Mouse (Mus musculus) embryo, embryonic 9.5 days (tissue): ENCODE measurements around the gene Rtn4ip1.

Experiments used
- DNase-seq: peaks from one replicate; pipeline ENCODE4 v3.0.0-alpha.2; 2017; ENCODE audit errors: extremely low spot score

Gene Rtn4ip1

DNA sequence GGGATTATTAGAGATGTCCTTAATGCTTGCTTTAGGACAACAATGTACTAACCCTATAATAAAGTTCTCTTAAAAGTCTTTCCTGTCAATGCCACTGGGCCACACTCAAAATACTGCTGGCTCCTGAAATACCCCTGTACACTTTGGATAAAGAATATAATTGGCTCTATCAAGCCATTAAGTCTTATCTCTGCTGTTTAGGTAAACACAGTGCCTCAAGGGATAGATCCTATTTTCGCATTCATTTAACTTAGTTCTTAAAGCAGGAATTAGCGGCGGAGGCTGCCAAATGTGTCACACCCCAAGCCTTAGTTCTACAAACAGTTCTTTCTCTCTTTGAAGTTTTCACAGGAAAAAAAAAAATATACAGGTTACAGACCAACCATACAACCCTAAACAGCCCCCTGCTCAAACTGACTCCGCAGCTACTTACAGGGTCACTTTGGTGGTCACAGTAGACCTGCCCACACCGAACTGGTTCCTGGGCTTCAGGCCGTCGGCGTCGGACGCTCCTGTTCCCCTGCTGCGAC is 101.5 kb downstream of the Rtn4ip1 start:
- DNase-seq: no peak

DNA sequence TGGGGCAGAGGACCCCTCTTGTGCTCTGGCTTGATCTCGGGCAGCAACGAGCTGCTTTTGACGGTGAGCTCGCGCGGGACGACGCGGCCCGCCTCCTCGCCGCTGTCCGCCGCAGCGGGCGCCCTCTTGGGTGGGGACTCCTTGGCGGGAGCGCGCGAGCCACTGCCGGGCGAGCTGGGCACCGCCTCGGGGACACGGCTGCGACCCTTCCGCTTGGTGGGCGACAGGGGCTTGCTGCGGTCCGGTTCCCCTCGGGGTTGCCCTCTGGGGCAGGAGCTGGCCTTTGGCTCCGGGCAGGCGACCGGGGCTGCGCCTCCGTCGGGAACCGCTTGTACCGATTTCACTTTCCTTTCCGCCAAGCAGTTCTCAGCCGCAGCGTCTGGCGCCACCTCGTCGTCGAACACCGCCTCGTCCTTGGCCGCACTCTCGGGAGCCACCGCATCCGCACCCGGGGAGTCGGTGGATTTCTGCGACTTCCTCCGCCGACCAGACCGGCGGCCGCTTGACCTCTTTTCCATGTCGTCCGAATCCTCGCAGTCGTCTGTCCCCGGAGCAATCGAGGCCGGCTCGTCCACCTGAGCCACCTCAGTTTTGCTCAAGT is 102.0 kb downstream of the Rtn4ip1 start:
- DNase-seq: peak; percentile 49

DNA sequence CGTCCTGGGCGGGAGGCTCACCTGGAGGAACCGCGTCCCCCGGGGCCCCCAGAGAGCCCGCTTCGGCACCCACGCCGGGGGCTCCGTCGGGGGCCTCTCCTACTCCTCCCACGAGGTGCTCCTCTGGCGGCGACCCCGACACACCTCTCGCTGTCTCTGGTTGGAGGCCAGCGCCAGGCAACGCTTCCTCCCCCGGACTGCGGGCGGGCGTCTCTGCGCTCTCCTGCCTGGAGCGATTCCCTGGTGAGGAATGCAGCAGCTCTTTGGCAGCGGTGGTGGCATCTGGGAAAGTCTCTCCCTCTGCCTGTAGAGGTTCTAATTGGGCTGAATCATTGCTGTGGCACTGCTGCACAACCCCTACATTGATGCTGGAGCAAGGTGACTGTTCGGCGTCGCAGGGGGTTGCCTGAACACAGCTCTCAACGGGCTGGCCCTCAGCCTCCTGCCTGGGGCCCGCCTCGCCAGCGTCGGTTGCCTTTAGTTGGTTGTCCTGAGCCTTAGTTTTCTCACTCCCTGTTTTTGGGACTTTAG is 102.7 kb downstream of the Rtn4ip1 start:
- peak; percentile 48 for DNase-seq

DNA sequence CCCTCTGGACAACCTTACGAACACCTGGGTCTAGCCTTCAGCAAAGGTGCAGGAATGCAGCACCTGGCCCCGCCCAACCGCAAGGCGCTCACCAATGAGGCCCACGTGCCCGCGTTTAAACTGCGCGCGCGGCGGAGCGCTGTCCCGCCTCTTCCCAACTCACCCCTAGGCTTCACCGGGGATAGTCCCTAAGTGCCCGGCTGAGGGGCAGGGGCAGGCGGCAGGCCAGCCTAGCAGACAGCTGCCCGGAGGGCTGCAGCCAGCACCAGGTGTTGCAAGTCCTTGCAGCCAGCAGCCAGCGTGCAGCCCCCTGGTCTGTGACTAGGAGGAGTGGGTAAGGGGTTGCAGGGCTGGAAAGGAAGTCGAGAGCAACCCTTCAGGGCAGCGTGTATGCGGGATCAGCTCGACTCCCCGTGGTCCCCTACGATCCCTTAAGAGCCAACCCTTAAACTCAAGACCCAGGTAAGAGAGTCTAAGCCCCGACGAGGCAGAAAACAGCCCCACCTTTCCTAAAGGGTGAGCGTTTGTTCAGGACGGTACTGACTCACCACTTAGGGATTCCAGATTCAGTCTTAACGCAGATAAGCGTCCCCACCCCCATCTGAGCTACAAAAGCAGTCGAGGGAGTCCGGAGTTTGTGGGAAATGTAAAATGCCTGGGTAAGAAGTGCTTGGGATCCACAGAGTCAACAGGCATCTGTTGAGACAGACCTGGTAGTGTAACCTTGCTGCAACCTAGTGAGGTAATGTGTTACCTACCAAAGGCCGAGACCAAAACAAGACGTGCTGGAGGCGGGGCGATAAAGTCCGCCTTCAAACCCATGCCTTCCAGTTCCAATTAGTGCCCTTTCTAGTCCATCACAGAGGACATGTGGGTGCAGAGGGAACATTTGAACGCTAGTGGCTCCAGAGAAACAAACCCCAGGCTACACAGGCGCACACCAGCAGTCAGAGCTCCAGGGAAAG is 104.4 kb downstream of the Rtn4ip1 start:
- DNase-seq: peak; percentile 47
